22 mouse cellular contexts compared by ENCODE assay signal in genomic region chr10:74834359-74834758, GRCm38 (mm10).
DNase-seq lines count a peak whose midpoint lies in the region; ATAC-seq and TF ChIP-seq lines count a peak whose summit lies in the region.
"Had no signal": no experiment of that assay in that cellular context is flagged by ENCODE, and none has a peak within 500 bp of the region (broad histone marks: within the 10 kb centered on the region; RNA-seq: fewer than 3 reads in every experiment).

No protein-coding gene starts in this region.

- H3K4me3 ChIP-seq in C2C12 (ENCODE audit: insufficient read depth, poor library complexity, severe bottlenecking): no peak overlapping the region
- H3K4me3 ChIP-seq in embryonic fibroblast, embryonic 13.5 days (ENCODE audit: insufficient read depth, low read length): no peak overlapping the region
- H3K4me3 ChIP-seq in forebrain, postnatal 0 days (ENCODE audit: low read depth, low read length): no peak overlapping the region
- H3K4me3 ChIP-seq: embryonic facial prominence, embryonic 13.5 days; embryonic facial prominence, embryonic 15.5 days; forebrain, embryonic 13.5 days; forebrain, embryonic 15.5 days had no signal

- DNase-seq in 3T3-L1 (ENCODE audit: low read depth, low spot score): peak; percentile 61
- no peak for DNase-seq in layer of hippocampus, adult 9-10 months (ENCODE audit: low spot score)
- DNase-seq in layer of hippocampus, postnatal 10 days (ENCODE audit: low spot score in 2 of 2): no peak
- no peak for DNase-seq in forebrain, postnatal 0 days
- DNase-seq: adrenal gland, adult 8-10 months; adrenal gland, postnatal 14 days; adrenal gland, postnatal 36 days; B cell, adult 2 months; cerebellum, adult 11-12 months; cerebellum, adult 2 months; cerebellum, adult 9-10 months; cerebellum, postnatal 10 days; cerebellum, postnatal 25 days; embryo, embryonic 11 days had no signal

- TF ChIP-seq POLR2A in embryonic fibroblast, embryonic 13.5 days (IDR thresholded peaks at IDR 0.05; ENCODE audit: low read depth, low read length): no peak

- no peaks in the 10 kb centered on the region for H3K36me3 ChIP-seq in C2C12 (ENCODE audit: control insufficient read depth, insufficient read depth)
- no peaks in the 10 kb centered on the region for H3K36me3 ChIP-seq in forebrain, postnatal 0 days (ENCODE audit: insufficient read depth)
- H3K36me3 ChIP-seq: embryonic facial prominence, embryonic 13.5 days; embryonic facial prominence, embryonic 15.5 days; forebrain, embryonic 15.5 days had no signal

- H3ac ChIP-seq in C2C12 (ENCODE audit: control insufficient read depth, insufficient read length, low read depth): no peak overlapping the region

- H3K79me2 ChIP-seq in C2C12 (ENCODE audit: control insufficient read depth, insufficient read depth): no peaks in the 10 kb centered on the region

- H3K27me3 ChIP-seq in C2C12 (ENCODE audit: control insufficient read depth, insufficient read depth, insufficient read length): no peaks in the 10 kb centered on the region
- H3K27me3 ChIP-seq in forebrain, postnatal 0 days (ENCODE audit: insufficient read depth, low read length): no peaks in the 10 kb centered on the region
- H3K27me3 ChIP-seq: embryonic facial prominence, embryonic 13.5 days; embryonic facial prominence, embryonic 15.5 days; forebrain, embryonic 13.5 days; forebrain, embryonic 15.5 days had no signal

- H3K79me3 ChIP-seq in C2C12 (ENCODE audit: low read depth): no peaks in the 10 kb centered on the region

- ATAC-seq in forebrain, postnatal 0 days: no peak
- ATAC-seq: activated CD4-positive, CD25-positive, alpha-beta regulatory T cell, adult 4 months; forebrain, embryonic 13.5 days; forebrain, embryonic 15.5 days; Patski had no signal

- WGBS in forebrain, postnatal 0 days: 72% methylated on average over 2 of the region's 2 CpGs

- no peak overlapping the region for H3K9ac ChIP-seq in forebrain, postnatal 0 days
- H3K9ac ChIP-seq: embryonic facial prominence, embryonic 13.5 days; embryonic facial prominence, embryonic 15.5 days; forebrain, embryonic 13.5 days; forebrain, embryonic 15.5 days had no signal

- no peak for TF ChIP-seq CTCF in C2C12 (IDR thresholded peaks at IDR 0.05; ENCODE audit: control insufficient read depth, insufficient read depth, insufficient read length)
- no peak for TF ChIP-seq CTCF in embryonic fibroblast, embryonic 13.5 days (IDR thresholded peaks at IDR 0.05; ENCODE audit: borderline replicate concordance, insufficient read depth, low read length)
- no peak for TF ChIP-seq CTCF in forebrain, postnatal 0 days (IDR thresholded peaks at IDR 0.05; ENCODE audit: low read depth)

- no peaks in the 10 kb centered on the region for H3K9me3 ChIP-seq in forebrain, postnatal 0 days (ENCODE audit: low read length)
- H3K9me3 ChIP-seq: embryonic facial prominence, embryonic 13.5 days; embryonic facial prominence, embryonic 15.5 days; forebrain, embryonic 13.5 days; forebrain, embryonic 15.5 days had no signal

- H3K4me2 ChIP-seq in forebrain, postnatal 0 days (ENCODE audit: low read depth): no peak overlapping the region
- H3K4me2 ChIP-seq: embryonic facial prominence, embryonic 13.5 days; embryonic facial prominence, embryonic 15.5 days; forebrain, embryonic 13.5 days; forebrain, embryonic 15.5 days had no signal

- H3K27ac ChIP-seq in embryonic fibroblast, embryonic 13.5 days (ENCODE audit: insufficient read depth, low read length): peak overlapping the region; percentile 65; the same call in 1 of the 2 replicates
- no peak overlapping the region for H3K27ac ChIP-seq in forebrain, postnatal 0 days (ENCODE audit: low read depth, low read length)
- H3K27ac ChIP-seq: embryonic facial prominence, embryonic 13.5 days; embryonic facial prominence, embryonic 15.5 days; forebrain, embryonic 13.5 days; forebrain, embryonic 15.5 days had no signal

- H3K4me1 ChIP-seq in embryonic fibroblast, embryonic 13.5 days (ENCODE audit: control insufficient read depth, insufficient read depth, low read length): peaks cover 3% of the 10 kb centered on the region
- no peaks in the 10 kb centered on the region for H3K4me1 ChIP-seq in forebrain, postnatal 0 days (ENCODE audit: insufficient read depth)
- H3K4me1 ChIP-seq: embryonic facial prominence, embryonic 13.5 days; embryonic facial prominence, embryonic 15.5 days; forebrain, embryonic 13.5 days; forebrain, embryonic 15.5 days had no signal

TF ChIP-seq in C2C12, 6 proteins besides CTCF, POLR2A, EP300 and RAD21:
- peak; percentile 22 for TF ChIP-seq MAX (IDR thresholded peaks at IDR 0.05)
- TF ChIP-seq MYOG (IDR thresholded peaks at IDR 0.05; ENCODE audit: control insufficient read depth, extremely low read depth, insufficient read length): no peak
- peak; percentile 55 for TF ChIP-seq FOSL1 (IDR thresholded peaks at IDR 0.05; ENCODE audit: insufficient read depth, low read length, poor library complexity, severe bottlenecking)
- peak; percentile 36 for TF ChIP-seq CEBPB (IDR thresholded peaks at IDR 0.05; ENCODE audit: low read depth)
- peak; percentile 54 for TF ChIP-seq MYOD1 (IDR thresholded peaks at IDR 0.05; ENCODE audit: control insufficient read depth, insufficient read length, low read depth)
- TF ChIP-seq USF1 (IDR thresholded peaks at IDR 0.05; ENCODE audit: low read depth): no peak
